Mouse (Mus musculus) C2C12 (cell line): ENCODE results near the gene Klf3. TPM values are rescaled to one million over a fixed set of nuclear protein-coding genes. Genes with fewer than 3 reads are reported as not detected.
"Not testable (repeated sequence)": the region's sequence is repeated elsewhere in the genome, so short reads cannot be mapped to it uniquely, and the experiment has no call there.

Source experiments
- H3K27me3 ChIP-seq: one replicate; pipeline ENCODE4 v1.6.1; 2011; ENCODE audit not compliant: control insufficient read depth, insufficient read depth, insufficient read length
- H3K36me3 ChIP-seq: one replicate; pipeline ENCODE4 v1.6.1; 2011; ENCODE audit not compliant: control insufficient read depth, insufficient read depth
- H3K4me3 ChIP-seq: one replicate; pipeline ENCODE4 v1.5.1; 2011; ENCODE audit warnings: mild to moderate bottlenecking, control low read depth; ENCODE audit not compliant: poor library complexity, insufficient read depth, severe bottlenecking
- H3K79me2 ChIP-seq: one replicate; pipeline ENCODE4 v1.6.1; 2011; ENCODE audit not compliant: control insufficient read depth, insufficient read depth
- H3K79me3 ChIP-seq: one replicate; pipeline ENCODE4 v1.6.1; 2011; ENCODE audit warnings: low read depth, control low read depth
- H3ac ChIP-seq: one replicate; pipeline ENCODE3; 2011; ENCODE audit warnings: low read depth; ENCODE audit not compliant: control insufficient read depth, insufficient read length
- CEBPB ChIP-seq: IDR thresholded peaks from one replicate; pipeline ENCODE4 v1.6.1; 2011; ENCODE audit warnings: low read depth, mild to moderate bottlenecking, control low read depth, moderate library complexity
- CTCF ChIP-seq: IDR thresholded peaks from one replicate; pipeline ENCODE4 v1.5.1; 2011; ENCODE audit not compliant: control insufficient read depth, insufficient read depth, insufficient read length
- FOSL1 ChIP-seq: IDR thresholded peaks from one replicate; pipeline ENCODE4 v1.8.0; 2011; ENCODE audit warnings: mild to moderate bottlenecking, low read length; ENCODE audit not compliant: poor library complexity, insufficient read depth, severe bottlenecking
- MAX ChIP-seq: IDR thresholded peaks from one replicate; pipeline ENCODE4 v1.6.1; 2011; ENCODE audit warnings: mild to moderate bottlenecking, control low read depth
- MYOD1 ChIP-seq: IDR thresholded peaks from one replicate; pipeline ENCODE4 v1.6.1; 2011; ENCODE audit warnings: low read depth; ENCODE audit not compliant: control insufficient read depth, insufficient read length
- MYOG ChIP-seq: IDR thresholded peaks from one replicate; pipeline ENCODE4 v1.6.1; 2011; ENCODE audit not compliant: control insufficient read depth, insufficient read length; ENCODE audit errors: extremely low read depth
- USF1 ChIP-seq: IDR thresholded peaks from one replicate; pipeline ENCODE4 v1.6.1; 2011; ENCODE audit warnings: low read depth, mild to moderate bottlenecking, control low read depth, moderate library complexity
- polyA plus RNA-seq: library from polyadenylated mRNA; unstranded; fragments of >200 nt; fragmentation: generic; extraction: Trizol; gene quantifications from one replicate; pipeline ENCODE4 v1.2.1, GENCODE M21; 2012; ENCODE audit warnings: missing spikeins

Gene Klf3
- polyA plus RNA-seq, 1 experiment: 9.5 TPM

GRCm38 (mm10) chr5:64877235-64878026 is 74.2 kb downstream of the Klf3 start:
- TF ChIP-seq MYOG: no peak
- peak; percentile 32 for TF ChIP-seq MAX
- peak; percentile 91 for TF ChIP-seq USF1
- no peaks in the 10 kb centered on the region for H3K36me3 ChIP-seq
- H3ac ChIP-seq: no peak overlapping the region
- no peak overlapping the region for H3K4me3 ChIP-seq
- H3K27me3 ChIP-seq: no peaks in the 10 kb centered on the region
- no peaks in the 10 kb centered on the region for H3K79me2 ChIP-seq
- H3K79me3 ChIP-seq: no peaks in the 10 kb centered on the region

DNA sequence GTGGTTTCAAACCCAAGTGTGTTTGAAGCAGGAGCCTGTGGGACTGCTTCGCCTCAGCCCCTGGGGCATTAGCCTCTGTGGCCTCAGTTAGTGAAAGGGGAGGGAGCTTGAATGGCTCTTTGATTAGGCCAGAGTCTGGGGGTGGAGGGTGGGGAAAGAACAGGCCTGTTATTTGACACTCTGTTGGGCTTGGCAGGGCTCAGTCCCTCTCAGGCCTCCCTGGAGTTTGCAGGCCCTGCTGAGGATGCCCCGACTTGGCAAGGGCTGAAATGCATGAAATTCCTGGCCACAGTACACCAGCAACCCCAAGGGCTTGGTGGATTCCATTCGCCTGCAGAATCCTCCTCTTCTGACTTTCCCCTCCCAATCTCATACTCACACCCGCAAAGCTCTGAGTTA is 74.8 kb downstream of the Klf3 start:
- no peak overlapping the region for H3ac ChIP-seq
- no peaks in the 10 kb centered on the region for H3K27me3 ChIP-seq
- no peaks in the 10 kb centered on the region for H3K36me3 ChIP-seq
- TF ChIP-seq FOSL1 (peak; percentile 20), MAX (peak; percentile 7), MYOG (no peak)
- no peaks in the 10 kb centered on the region for H3K79me3 ChIP-seq
- H3K79me2 ChIP-seq: no peaks in the 10 kb centered on the region
- no peak overlapping the region for H3K4me3 ChIP-seq

DNA sequence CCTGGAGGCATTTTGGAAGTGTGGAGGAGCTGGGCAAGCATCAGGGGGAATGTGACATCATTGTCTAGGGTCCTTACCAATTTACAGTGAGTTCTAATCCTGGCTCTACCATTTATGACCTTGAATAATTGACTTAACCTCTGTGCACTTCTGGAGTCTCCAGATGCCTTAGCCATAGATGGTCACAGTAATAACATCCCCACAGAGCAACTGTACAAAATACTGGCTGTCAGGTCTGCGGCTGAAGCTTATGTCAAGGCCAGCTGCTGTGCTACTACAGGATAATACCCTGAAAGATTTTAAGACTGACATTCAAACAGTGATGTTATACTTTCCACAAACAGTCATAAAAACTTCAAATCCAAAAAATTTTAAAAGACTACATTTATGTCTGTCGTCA is 75.3 kb downstream of the Klf3 start:
- H3K79me3 ChIP-seq: no peaks in the 10 kb centered on the region

GRCm38 (mm10) chr5:64879241-64879640 is 76.1 kb downstream of the Klf3 start:
- Histone ChIP-seq H3ac (no peak overlapping the region), H3K27me3 (no peaks in the 10 kb centered on the region), H3K4me3 (no peak overlapping the region), H3K79me2 (no peaks in the 10 kb centered on the region), H3K79me3 (no peaks in the 10 kb centered on the region), H3K36me3 (no peaks in the 10 kb centered on the region)
- TF ChIP-seq MYOD1 (no peak), USF1 (no peak), FOSL1 (no peak), CTCF (no peak), MAX (no peak), MYOG (no peak), CEBPB (no peak)

More for the DNA sequence above, 75.3 kb downstream of the Klf3 start:
- TF ChIP-seq MYOD1 (peak; percentile 25), CEBPB (no peak)
- Histone ChIP-seq H3ac (no peak overlapping the region), H3K4me3 (no peak overlapping the region), H3K36me3 (no peaks in the 10 kb centered on the region), H3K27me3 (no peaks in the 10 kb centered on the region), H3K79me2 (no peaks in the 10 kb centered on the region)

- not testable (repeated sequence) for H3K4me3 ChIP-seq, H3K79me3 ChIP-seq, H3K36me3 ChIP-seq, H3K27me3 ChIP-seq, H3ac ChIP-seq, H3K79me2 ChIP-seq
Measured at GRCm38 (mm10) chr5:64881559-64881958, 78.4 kb downstream of the Klf3 start.

GRCm38 (mm10) chr5:64881976-64882375 is 78.8 kb downstream of the Klf3 start:
- H3K79me3 ChIP-seq, H3K27me3 ChIP-seq, H3ac ChIP-seq, H3K79me2 ChIP-seq, H3K4me3 ChIP-seq, H3K36me3 ChIP-seq: not testable (repeated sequence)

Other genes with a start within 250 kb of the Klf3 start
- gene Tlr1, start 130.2 kb downstream of the Klf3 start, polyA plus RNA-seq: 0.01 TPM
- 0.87 TPM for gene Tlr6, start 156.7 kb downstream of the Klf3 start, polyA plus RNA-seq
- gene Fam114a1, start 166.7 kb downstream of the Klf3 start, polyA plus RNA-seq: 14.0 TPM